Mouse (Mus musculus): Measurements from ENCODE around the gene Slc38a3. TPM values are rescaled to one million over a fixed set of nuclear protein-coding genes. Genes with fewer than 3 reads are reported as not detected.

Slc38a3 gene
- total and polyA plus RNA-seq, 2 experiments from 2014 or later: 38.7 to 60.9 TPM

GRCm38 (mm10) chr9:107606591-107606990 is 62.7 kb downstream of the Slc38a3 start:
- H3K9ac ChIP-seq: no peak overlapping the region
- ATAC-seq (no peak), DNase-seq (no peak)
- no peaks in the 10 kb centered on the region for H3K36me3 ChIP-seq (ENCODE audit: insufficient read depth)
- H3K4me3 ChIP-seq (ENCODE audit: low read depth, low read length): no peak overlapping the region
- no peaks in the 10 kb centered on the region for H3K9me3 ChIP-seq (ENCODE audit: low read length)
- no peak for TF ChIP-seq CTCF (IDR thresholded peaks at IDR 0.05; ENCODE audit: low read depth)
- no peak overlapping the region for H3K27ac ChIP-seq (ENCODE audit: low read depth, low read length)
- H3K27me3 ChIP-seq (ENCODE audit: insufficient read depth, low read length): no peaks in the 10 kb centered on the region
- no peak overlapping the region for H3K4me2 ChIP-seq (ENCODE audit: low read depth)
- WGBS: 34% methylated on average over 9 of the region's 9 CpGs
- 0 out of 2 replicates have a peak, but pooled peaks cover 4% of the 10 kb centered on the region for H3K4me1 ChIP-seq (ENCODE audit: insufficient read depth)

DNA sequence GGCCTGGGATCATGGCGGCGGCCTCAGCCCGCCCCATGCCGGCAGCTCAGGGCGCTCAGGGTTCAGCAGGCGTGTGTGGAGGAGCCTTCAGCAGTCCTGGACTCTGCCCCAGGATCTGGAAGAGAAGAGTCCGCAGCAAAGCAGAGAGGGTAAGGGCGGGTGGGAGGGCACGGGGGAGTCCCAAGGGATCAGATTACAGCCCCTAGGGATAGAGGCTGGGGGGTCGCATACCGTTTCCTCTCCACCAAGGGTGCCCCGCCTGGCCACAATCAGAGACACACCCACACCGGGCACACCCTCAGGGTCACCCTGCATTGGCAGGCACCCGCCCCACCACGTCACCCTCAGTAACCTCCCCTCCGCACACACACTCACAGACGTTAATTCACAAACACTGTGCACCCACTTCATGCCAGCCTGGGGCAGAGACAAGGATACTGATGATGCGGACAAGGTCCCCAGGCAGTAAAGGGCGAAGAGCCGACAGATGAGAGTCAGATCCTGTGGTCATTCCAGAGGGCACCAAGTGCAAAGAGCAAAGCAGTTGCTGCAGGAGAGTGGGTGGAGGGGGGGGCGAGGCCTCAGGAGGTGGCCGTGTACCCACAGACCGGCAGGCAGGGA is 64.2 kb downstream of the Slc38a3 start:
- TF ChIP-seq CTCF (IDR thresholded peaks at IDR 0.05; ENCODE audit: low read depth): no peak
- H3K4me1 ChIP-seq (ENCODE audit: insufficient read depth): no peaks in the 10 kb centered on the region
- H3K27ac ChIP-seq (ENCODE audit: low read depth, low read length): no peak overlapping the region
- H3K4me2 ChIP-seq (ENCODE audit: low read depth): no peak overlapping the region
- ATAC-seq (no peak), DNase-seq (no peak)
- no peaks in the 10 kb centered on the region for H3K27me3 ChIP-seq (ENCODE audit: insufficient read depth, low read length)
- no peaks in the 10 kb centered on the region for H3K9me3 ChIP-seq (ENCODE audit: low read length)
- no peaks in the 10 kb centered on the region for H3K36me3 ChIP-seq (ENCODE audit: insufficient read depth)
- WGBS: 50% methylated on average over 23 of the region's 23 CpGs
- no peak overlapping the region for H3K4me3 ChIP-seq (ENCODE audit: low read depth, low read length)
- no peak overlapping the region for H3K9ac ChIP-seq

- H3K4me1 ChIP-seq (ENCODE audit: insufficient read depth): no peaks in the 10 kb centered on the region
Observed at GRCm38 (mm10) chr9:107603251-107603650, 66.1 kb downstream of the Slc38a3 start.

DNA sequence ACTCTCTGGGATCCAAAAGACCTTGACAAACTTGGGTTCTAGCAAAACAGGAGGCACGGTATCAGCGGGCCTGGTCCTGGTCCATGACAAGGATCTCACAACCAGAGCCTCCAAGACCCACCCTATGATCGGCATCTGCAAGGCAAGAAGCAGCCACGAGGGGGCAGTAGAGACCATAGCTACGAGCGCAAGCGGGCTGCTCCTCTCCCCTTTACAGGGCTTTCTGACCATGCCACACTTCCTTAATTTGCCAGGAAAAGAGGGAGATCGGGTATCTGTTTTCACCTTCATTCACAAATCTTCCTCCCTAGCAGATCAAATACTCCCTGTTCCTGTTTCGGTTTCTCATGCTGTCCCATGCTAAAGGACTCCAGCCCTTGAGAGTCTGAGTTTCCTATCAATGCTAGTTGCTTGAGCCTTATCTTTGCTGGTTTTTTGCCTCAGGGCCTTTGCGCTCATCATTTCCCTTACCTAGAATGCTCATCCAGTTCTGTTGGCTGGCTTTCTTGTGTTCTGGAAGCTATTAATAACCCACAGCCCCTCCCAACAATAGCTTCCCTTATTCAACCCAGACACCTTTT is 67.2 kb downstream of the Slc38a3 start:
- WGBS: 12% methylated on average over 10 of the region's 10 CpGs
- ATAC-seq (peak; percentile 91), DNase-seq (peak; percentile 95)
- peak overlapping the region; percentile 6; the same call in 1 of the 2 replicates for H3K27ac ChIP-seq (ENCODE audit: low read depth, low read length)
- H3K4me2 ChIP-seq (ENCODE audit: low read depth): no peak overlapping the region
- no peaks in the 10 kb centered on the region for H3K4me1 ChIP-seq (ENCODE audit: insufficient read depth)
- no peak overlapping the region for H3K9ac ChIP-seq
- H3K27me3 ChIP-seq (ENCODE audit: insufficient read depth, low read length): no peaks in the 10 kb centered on the region
- peak; percentile 99 for TF ChIP-seq CTCF (IDR thresholded peaks at IDR 0.05; ENCODE audit: low read depth)
- H3K36me3 ChIP-seq (ENCODE audit: insufficient read depth): no peaks in the 10 kb centered on the region
- no peak overlapping the region for H3K4me3 ChIP-seq (ENCODE audit: low read depth, low read length)
- H3K9me3 ChIP-seq (ENCODE audit: low read length): no peaks in the 10 kb centered on the region

More at GRCm38 (mm10) chr9:107603251-107603650, 66.1 kb downstream of the Slc38a3 start:
- H3K4me2 ChIP-seq (ENCODE audit: low read depth): no peak overlapping the region
- no peaks in the 10 kb centered on the region for H3K36me3 ChIP-seq (ENCODE audit: insufficient read depth)
- H3K4me3 ChIP-seq (ENCODE audit: low read depth, low read length): no peak overlapping the region
- ATAC-seq: no peak
- no peaks in the 10 kb centered on the region for H3K9me3 ChIP-seq (ENCODE audit: low read length)
- no peaks in the 10 kb centered on the region for H3K27me3 ChIP-seq (ENCODE audit: insufficient read depth, low read length)
- 85% methylated on average over 6 of the region's 6 CpGs for WGBS
- no peak for TF ChIP-seq CTCF (IDR thresholded peaks at IDR 0.05; ENCODE audit: low read depth)
- H3K9ac ChIP-seq: no peak overlapping the region
- H3K27ac ChIP-seq (ENCODE audit: low read depth, low read length): no peak overlapping the region
- no peak for DNase-seq

- no peak overlapping the region for H3K9ac ChIP-seq
- WGBS: 86% methylated on average over 11 of the region's 11 CpGs
- no peak for DNase-seq
- no peaks in the 10 kb centered on the region for H3K27me3 ChIP-seq (ENCODE audit: insufficient read depth, low read length)
- no peak for TF ChIP-seq CTCF (IDR thresholded peaks at IDR 0.05; ENCODE audit: low read depth)
- H3K4me2 ChIP-seq (ENCODE audit: low read depth): no peak overlapping the region
- no peak overlapping the region for H3K27ac ChIP-seq (ENCODE audit: low read depth, low read length)
- no peak overlapping the region for H3K4me3 ChIP-seq (ENCODE audit: low read depth, low read length)
- H3K36me3 ChIP-seq (ENCODE audit: insufficient read depth): no peaks in the 10 kb centered on the region
- no peak for ATAC-seq
- H3K9me3 ChIP-seq (ENCODE audit: low read length): no peaks in the 10 kb centered on the region
- no peaks in the 10 kb centered on the region for H3K4me1 ChIP-seq (ENCODE audit: insufficient read depth)
Observed at GRCm38 (mm10) chr9:107601275-107601674, 68.1 kb downstream of the Slc38a3 start.

DNA sequence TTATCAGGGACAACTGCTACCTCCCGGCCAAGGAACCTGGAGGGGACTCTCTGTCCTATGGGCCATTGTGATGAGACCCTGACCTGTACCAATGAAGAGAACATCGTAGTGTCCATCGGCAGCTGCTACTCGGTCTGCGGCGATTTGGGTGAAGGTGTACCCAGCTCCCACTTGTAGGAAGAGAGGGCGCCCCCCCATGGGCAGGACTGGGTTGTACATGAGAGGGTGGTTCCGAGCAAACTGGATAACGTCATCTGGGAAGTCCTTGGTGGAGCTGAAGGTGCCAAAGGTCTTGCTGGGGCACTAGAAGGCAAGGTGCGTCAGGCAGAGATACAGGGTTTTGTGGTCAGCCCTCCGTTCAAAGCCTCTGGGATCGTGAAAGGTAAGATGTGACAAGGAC is 68.6 kb downstream of the Slc38a3 start:
- WGBS: 77% methylated on average over 12 of the region's 12 CpGs
- H3K27ac ChIP-seq (ENCODE audit: low read depth, low read length): no peak overlapping the region
- ATAC-seq (no peak), DNase-seq (no peak)
- no peaks in the 10 kb centered on the region for H3K4me1 ChIP-seq (ENCODE audit: insufficient read depth)
- H3K4me3 ChIP-seq (ENCODE audit: low read depth, low read length): no peak overlapping the region
- no peak overlapping the region for H3K9ac ChIP-seq
- no peak for TF ChIP-seq CTCF (IDR thresholded peaks at IDR 0.05; ENCODE audit: low read depth)
- no peaks in the 10 kb centered on the region for H3K9me3 ChIP-seq (ENCODE audit: low read length)
- no peaks in the 10 kb centered on the region for H3K36me3 ChIP-seq (ENCODE audit: insufficient read depth)
- H3K4me2 ChIP-seq (ENCODE audit: low read depth): no peak overlapping the region
- H3K27me3 ChIP-seq (ENCODE audit: insufficient read depth, low read length): no peaks in the 10 kb centered on the region

Other genes with a start within 250 kb of the Slc38a3 start
- gene Tmem115, start 135.6 kb downstream of the Slc38a3 start, total RNA-seq (2014; rRNA removed): 44.3 and 51.4 TPM in 2 replicates
- 49.7 and 50.4 TPM in 2 replicates for gene Tmem115, start 135.6 kb downstream of the Slc38a3 start, polyA plus RNA-seq (2015; fragmentation: Nextera tagmentation; extraction: Ambion mirVana)
- 36.0 and 42.7 TPM in 2 replicates for gene Cyb561d2, start 127.3 kb downstream of the Slc38a3 start, total RNA-seq (2014; rRNA removed)
- 47.0 and 48.3 TPM in 2 replicates for gene Cyb561d2, start 127.3 kb downstream of the Slc38a3 start, polyA plus RNA-seq (2015; fragmentation: Nextera tagmentation; extraction: Ambion mirVana)
- gene Nprl2, start 127.3 kb downstream of the Slc38a3 start, total RNA-seq (2014; rRNA removed): 59.9 and 73.3 TPM in 2 replicates
- gene Nprl2, start 127.3 kb downstream of the Slc38a3 start, polyA plus RNA-seq (2015; fragmentation: Nextera tagmentation; extraction: Ambion mirVana): 65.9 and 70.4 TPM in 2 replicates
- gene Zmynd10, start 122.2 kb downstream of the Slc38a3 start, total RNA-seq (2014; rRNA removed): 6.4 and 11.6 TPM in 2 replicates
- gene Zmynd10, start 122.2 kb downstream of the Slc38a3 start, polyA plus RNA-seq (2015; fragmentation: Nextera tagmentation; extraction: Ambion mirVana): 5.9 and 7.0 TPM in 2 replicates
- 21.7 and 25.2 TPM in 2 replicates for gene Rassf1, start 118.0 kb downstream of the Slc38a3 start, total RNA-seq (2014; rRNA removed)
- gene Rassf1, start 118.0 kb downstream of the Slc38a3 start, polyA plus RNA-seq (2015; fragmentation: Nextera tagmentation; extraction: Ambion mirVana): 26.6 and 33.3 TPM in 2 replicates
- gene Tusc2, start 106.3 kb downstream of the Slc38a3 start, total RNA-seq (2014; rRNA removed): 109 and 118 TPM in 2 replicates
- gene Tusc2, start 106.3 kb downstream of the Slc38a3 start, polyA plus RNA-seq (2015; fragmentation: Nextera tagmentation; extraction: Ambion mirVana): 128 and 129 TPM in 2 replicates
- gene Hyal2, start 101.6 kb downstream of the Slc38a3 start, total RNA-seq (2014; rRNA removed): 48.5 and 51.5 TPM in 2 replicates
- gene Hyal2, start 101.6 kb downstream of the Slc38a3 start, polyA plus RNA-seq (2015; fragmentation: Nextera tagmentation; extraction: Ambion mirVana): 42.2 and 43.1 TPM in 2 replicates
- gene Hyal1, start 92.6 kb downstream of the Slc38a3 start, total RNA-seq (2014; rRNA removed): 3.5 and 3.9 TPM in 2 replicates
- 1.9 and 2.0 TPM in 2 replicates for gene Hyal1, start 92.6 kb downstream of the Slc38a3 start, polyA plus RNA-seq (2015; fragmentation: Nextera tagmentation; extraction: Ambion mirVana)
- gene Naa80, start 90.6 kb downstream of the Slc38a3 start, total RNA-seq (2014; rRNA removed): 15.8 and 27.0 TPM in 2 replicates
- gene Naa80, start 90.6 kb downstream of the Slc38a3 start, polyA plus RNA-seq (2015; fragmentation: Nextera tagmentation; extraction: Ambion mirVana): 18.8 and 21.3 TPM in 2 replicates
- 1.00 and 2.9 TPM in 2 replicates for gene Hyal3, start 88.7 kb downstream of the Slc38a3 start, total RNA-seq (2014; rRNA removed)
- gene Hyal3, start 88.7 kb downstream of the Slc38a3 start, polyA plus RNA-seq (2015; fragmentation: Nextera tagmentation; extraction: Ambion mirVana): 1.3 and 1.5 TPM in 2 replicates
- gene Ifrd2, start 81.9 kb downstream of the Slc38a3 start, total RNA-seq (2014; rRNA removed): 11.7 and 13.8 TPM in 2 replicates
- 6.2 and 7.4 TPM in 2 replicates for gene Ifrd2, start 81.9 kb downstream of the Slc38a3 start, polyA plus RNA-seq (2015; fragmentation: Nextera tagmentation; extraction: Ambion mirVana)
- 6.5 and 6.6 TPM in 2 replicates for gene Sema3b, start 60.3 kb downstream of the Slc38a3 start, total RNA-seq (2014; rRNA removed)
- 3.9 and 4.4 TPM in 2 replicates for gene Sema3b, start 60.3 kb downstream of the Slc38a3 start, polyA plus RNA-seq (2015; fragmentation: Nextera tagmentation; extraction: Ambion mirVana)
- 200 and 223 TPM in 2 replicates for gene Gnai2, start 34.2 kb downstream of the Slc38a3 start, total RNA-seq (2014; rRNA removed)
- gene Gnai2, start 34.2 kb downstream of the Slc38a3 start, polyA plus RNA-seq (2015; fragmentation: Nextera tagmentation; extraction: Ambion mirVana): 267 and 287 TPM in 2 replicates
- gene Gnat1, start 10.2 kb upstream of the Slc38a3 start, total RNA-seq (2014; rRNA removed): 0.24 TPM in 1 of 2 replicates, not detected in the other
- 0.73 and 1.8 TPM in 2 replicates for gene Gnat1, start 10.2 kb upstream of the Slc38a3 start, polyA plus RNA-seq (2015; fragmentation: Nextera tagmentation; extraction: Ambion mirVana)
- 56.6 and 61.4 TPM in 2 replicates for gene Sema3f, start 40.9 kb upstream of the Slc38a3 start, total RNA-seq (2014; rRNA removed)
- 7.1 and 7.8 TPM in 2 replicates for gene Sema3f, start 40.9 kb upstream of the Slc38a3 start, polyA plus RNA-seq (2015; fragmentation: Nextera tagmentation; extraction: Ambion mirVana)
- gene Rbm5, start 101.5 kb upstream of the Slc38a3 start, total RNA-seq (2014; rRNA removed): 173 and 208 TPM in 2 replicates
- 111 and 152 TPM in 2 replicates for gene Rbm5, start 101.5 kb upstream of the Slc38a3 start, polyA plus RNA-seq (2015; fragmentation: Nextera tagmentation; extraction: Ambion mirVana)
- 77.8 and 78.3 TPM in 2 replicates for gene Rbm6, start 203.7 kb upstream of the Slc38a3 start, total RNA-seq (2014; rRNA removed)
- 41.4 and 59.5 TPM in 2 replicates for gene Rbm6, start 203.7 kb upstream of the Slc38a3 start, polyA plus RNA-seq (2015; fragmentation: Nextera tagmentation; extraction: Ambion mirVana)
- 18.9 and 22.2 TPM in 2 replicates for gene Mon1a, start 218.6 kb upstream of the Slc38a3 start, total RNA-seq (2014; rRNA removed)
- gene Mon1a, start 218.6 kb upstream of the Slc38a3 start, polyA plus RNA-seq (2015; fragmentation: Nextera tagmentation; extraction: Ambion mirVana): 17.4 and 18.1 TPM in 2 replicates
- 0.86 and 1.0 TPM in 2 replicates for gene Mst1r, start 237.3 kb upstream of the Slc38a3 start, total RNA-seq (2014; rRNA removed)
- gene Mst1r, start 237.3 kb upstream of the Slc38a3 start, polyA plus RNA-seq (2015; fragmentation: Nextera tagmentation; extraction: Ambion mirVana): 0.48 and 1.0 TPM in 2 replicates